Mouse (Mus musculus) spleen, adult 2 months (tissue): Measurements from ENCODE around the gene Gng8.

Source experiments
- CTCF ChIP-seq: fragments of 200-500 bp; IDR thresholded peaks from 2 replicates; pipeline ENCODE4 v1.5.1; 2011; ENCODE audit warnings: mild to moderate bottlenecking, inconsistent platforms; ENCODE audit not compliant: insufficient read depth, insufficient read length, insufficient replicate concordance; ENCODE audit errors: extremely low read depth
- POLR2A ChIP-seq: fragments of 200-500 bp; IDR thresholded peaks from 2 replicates; pipeline ENCODE4 v1.6.1; 2011; ENCODE audit warnings: low read depth, low read length, inconsistent platforms

- TF ChIP-seq POLR2A (no peak), CTCF (no peak)
Observed at GRCm38 (mm10) chr7:16876006-16876405, 15.6 kb upstream of the Gng8 start.
